Mouse (Mus musculus) Muller cell, postnatal 12 days (primary cell): Measurements from ENCODE around the gene Sgms1.

ENCODE experiments used
- DNase-seq: peaks from one replicate; pipeline ENCODE4 v3.0.0-alpha.2; 2015; ENCODE audit errors: inconsistent ontology term

Gene Sgms1

GRCm38 (mm10) chr19:32292782-32293776 lies 96.4 kb downstream of the Sgms1 start:
- peak; percentile 25 for DNase-seq

GRCm38 (mm10) chr19:32292067-32292739 lies 97.3 kb downstream of the Sgms1 start:
- peak; percentile 70 for DNase-seq

GRCm38 (mm10) chr19:32291130-32291529 lies 98.4 kb downstream of the Sgms1 start:
- no peak for DNase-seq

GRCm38 (mm10) chr19:32288895-32289294 lies 100.6 kb downstream of the Sgms1 start:
- DNase-seq: no peak

- DNase-seq: no peak
Observed at GRCm38 (mm10) chr19:32287839-32288238, 101.7 kb downstream of the Sgms1 start.

GRCm38 (mm10) chr19:32285455-32285831 lies 104.1 kb downstream of the Sgms1 start:
- no peak for DNase-seq

GRCm38 (mm10) chr19:32284681-32285454 lies 104.6 kb downstream of the Sgms1 start:
- DNase-seq: no peak

GRCm38 (mm10) chr19:32281917-32282316 lies 107.6 kb downstream of the Sgms1 start:
- no peak for DNase-seq

- DNase-seq: no peak
Observed at GRCm38 (mm10) chr19:32280380-32280779, 109.1 kb downstream of the Sgms1 start.

GRCm38 (mm10) chr19:32279400-32279799 lies 110.1 kb downstream of the Sgms1 start:
- no peak for DNase-seq

- DNase-seq: no peak
Observed at GRCm38 (mm10) chr19:32277869-32278268, 111.6 kb downstream of the Sgms1 start.

GRCm38 (mm10) chr19:32277287-32277686 lies 112.2 kb downstream of the Sgms1 start:
- no peak for DNase-seq

GRCm38 (mm10) chr19:32276817-32277216 lies 112.7 kb downstream of the Sgms1 start:
- no peak for DNase-seq

GRCm38 (mm10) chr19:32276263-32276662 lies 113.3 kb downstream of the Sgms1 start:
- DNase-seq: no peak

GRCm38 (mm10) chr19:32275068-32275925 lies 114.2 kb downstream of the Sgms1 start:
- DNase-seq: no peak

GRCm38 (mm10) chr19:32274145-32274544 lies 115.4 kb downstream of the Sgms1 start:
- no peak for DNase-seq

- DNase-seq: no peak
Observed at GRCm38 (mm10) chr19:32273714-32274113, 115.8 kb downstream of the Sgms1 start.

GRCm38 (mm10) chr19:32272475-32273260 lies 116.8 kb downstream of the Sgms1 start:
- DNase-seq: no peak

- DNase-seq: no peak
Observed at GRCm38 (mm10) chr19:32271455-32272200, 117.9 kb downstream of the Sgms1 start.

- DNase-seq: peak; percentile 62
Observed at GRCm38 (mm10) chr19:32269844-32270176, 119.7 kb downstream of the Sgms1 start.
